Mouse (Mus musculus) naive thymus-derived CD4-positive, alpha-beta T cell, adult 2 months (primary cell): ENCODE results near the gene Myh2.

Source experiments
- DNase-seq: peaks from one replicate; pipeline ENCODE4 v3.0.0-alpha.2; 2011; ENCODE audit warnings: low read depth

The Myh2 gene

DNA sequence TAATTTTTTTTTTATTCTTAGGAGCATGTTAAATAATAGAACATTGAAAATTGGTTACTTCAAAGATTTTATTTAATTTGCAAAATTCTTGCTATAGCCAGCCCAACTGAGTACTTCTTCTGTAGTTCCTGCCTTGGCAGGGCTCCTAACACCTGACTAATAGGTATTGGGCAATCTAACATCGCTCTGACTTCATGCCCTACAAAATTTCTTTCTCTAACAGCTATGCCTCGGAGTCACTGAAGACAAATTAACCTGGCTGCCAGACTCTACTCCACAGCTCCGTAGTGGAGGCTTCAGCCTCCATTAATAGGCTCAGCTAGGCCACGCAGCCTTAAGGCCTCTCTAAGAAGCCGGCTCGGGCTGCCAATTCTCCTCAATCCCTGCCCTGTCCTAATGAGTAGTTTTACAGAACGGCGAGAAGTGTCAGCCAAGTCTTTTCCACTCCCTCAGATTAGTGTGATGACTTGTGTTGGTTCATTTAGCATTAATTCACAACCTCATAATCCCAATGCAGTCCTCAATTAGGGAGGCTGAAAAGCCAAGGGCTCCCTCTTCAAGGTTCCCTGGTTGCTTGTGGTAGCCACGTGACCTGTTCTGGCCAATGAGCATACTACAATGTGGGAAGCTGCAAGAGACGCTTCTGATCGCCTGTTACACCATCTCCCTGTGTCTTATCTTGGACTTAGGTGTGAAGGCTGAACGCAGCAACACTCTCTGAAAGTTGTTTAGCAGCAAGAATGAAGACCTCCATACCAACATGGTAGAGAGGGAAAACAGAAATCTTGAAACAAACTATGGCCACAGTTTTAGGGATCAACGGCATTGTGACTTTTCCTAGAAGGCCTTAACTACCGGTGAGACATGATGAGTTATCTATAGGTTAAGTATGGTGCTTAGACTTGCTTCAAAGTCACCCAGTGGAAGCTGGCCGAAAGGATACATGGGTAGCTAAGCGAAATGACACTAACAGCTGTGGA lies 18.9 kb upstream of the Myh2 start:
- no peak for DNase-seq

GRCm38 (mm10) chr11:67153123-67153522 lies 17.7 kb upstream of the Myh2 start:
- no peak for DNase-seq

DNA sequence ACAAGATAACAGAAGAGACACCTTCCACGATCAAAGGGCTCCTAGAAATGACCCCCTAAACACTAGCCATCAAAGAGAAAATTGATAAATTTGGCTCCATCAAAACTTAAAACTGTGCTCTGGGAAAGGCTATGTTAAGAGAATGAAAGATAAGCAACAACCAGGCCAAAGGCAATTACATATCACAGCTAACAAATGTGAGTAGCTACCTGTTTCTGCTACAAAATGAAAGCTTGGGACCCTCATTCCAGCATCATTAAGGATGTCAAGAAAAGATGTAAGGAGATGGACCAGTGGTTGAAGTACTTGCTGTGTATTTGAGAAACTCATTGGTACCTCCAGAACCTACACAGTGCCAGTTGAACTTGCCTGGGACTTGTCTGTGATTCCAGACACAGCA lies 17.0 kb upstream of the Myh2 start:
- no peak for DNase-seq

DNA sequence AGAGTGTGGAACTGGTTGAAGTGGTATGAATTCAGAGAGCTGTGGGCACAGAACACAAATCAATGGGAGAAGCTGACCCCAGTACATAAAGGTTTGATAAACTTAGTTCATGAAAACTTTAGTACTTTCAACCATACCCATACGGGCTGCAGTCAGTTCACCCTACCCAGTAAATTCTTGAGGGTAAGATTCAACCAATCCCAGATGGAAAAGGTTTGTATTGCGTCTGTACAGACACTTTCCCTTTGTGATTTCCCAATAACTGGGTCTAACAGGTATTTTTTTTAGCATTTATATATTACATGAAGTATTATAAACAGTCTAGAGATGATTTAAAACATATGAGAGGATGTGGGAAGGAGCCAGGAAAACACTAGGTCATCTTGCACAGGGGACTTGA lies 15.2 kb upstream of the Myh2 start:
- no peak for DNase-seq

- DNase-seq = no peak
Observed at GRCm38 (mm10) chr11:67160131-67160530, 10.7 kb upstream of the Myh2 start.

GRCm38 (mm10) chr11:67163701-67164100 lies 7.1 kb upstream of the Myh2 start:
- no peak for DNase-seq

DNA sequence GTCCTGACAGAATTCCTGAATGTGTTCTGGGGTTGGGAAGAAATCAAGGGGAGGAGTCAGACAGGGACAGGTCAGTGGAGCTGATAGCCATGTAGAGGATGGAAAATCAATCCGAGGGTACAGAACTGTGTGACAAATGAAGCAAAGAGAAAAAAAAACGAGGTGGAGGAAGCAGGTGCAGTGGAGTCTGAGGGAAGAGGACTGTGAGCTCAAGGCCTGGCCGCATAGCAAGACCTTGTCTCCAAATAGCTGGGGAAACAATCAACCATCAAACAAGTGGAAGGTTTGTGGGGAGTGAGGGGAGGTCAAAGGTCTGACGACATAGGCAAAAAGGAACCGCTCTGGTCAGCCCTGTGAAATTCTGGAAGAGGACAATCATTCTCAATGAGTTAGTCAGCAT lies 6.0 kb upstream of the Myh2 start:
- no peak for DNase-seq

- no peak for DNase-seq
Observed at GRCm38 (mm10) chr11:67169301-67169700, 1.5 kb upstream of the Myh2 start.

DNA sequence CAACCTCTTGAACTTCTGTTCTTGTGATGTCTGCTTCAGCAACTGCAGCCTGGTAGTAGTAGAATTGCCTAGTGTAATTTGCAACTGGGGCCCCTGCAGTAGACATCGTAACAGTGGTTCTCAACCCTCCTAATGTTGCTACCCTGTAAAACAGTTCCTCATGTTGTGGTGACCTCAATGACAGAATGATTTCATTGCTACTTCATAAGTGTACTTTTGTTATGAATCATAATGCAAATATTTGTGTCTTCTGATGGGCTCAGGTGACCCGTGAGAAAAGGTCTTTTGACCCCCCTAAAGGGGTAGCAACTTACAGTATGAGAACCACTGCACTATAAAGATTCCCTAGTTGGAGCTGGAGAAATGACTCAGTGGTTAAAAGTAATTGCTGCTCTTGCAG lies 1.6 kb downstream of the Myh2 start:
- DNase-seq = no peak

GRCm38 (mm10) chr11:67176376-67176775 lies 5.5 kb downstream of the Myh2 start:
- DNase-seq = no peak

DNA sequence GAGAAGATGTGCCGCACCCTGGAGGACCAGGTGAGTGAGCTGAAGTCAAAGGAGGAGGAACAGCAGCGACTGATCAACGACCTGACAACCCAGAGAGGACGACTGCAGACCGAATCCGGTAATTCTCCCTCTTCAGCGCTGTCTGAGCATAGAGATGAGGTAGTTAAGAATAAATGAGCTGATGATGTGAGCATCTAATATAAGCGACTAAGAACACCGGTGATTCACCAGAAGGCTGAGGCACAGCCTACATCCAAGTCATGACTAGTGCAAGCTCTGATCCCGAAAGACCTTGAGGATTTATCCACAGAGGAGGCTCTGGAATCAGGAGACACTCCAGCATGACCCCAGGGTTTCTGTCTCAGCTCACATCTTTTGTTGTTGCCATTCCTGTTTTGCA lies 19.5 kb downstream of the Myh2 start:
- DNase-seq = no peak

DNA sequence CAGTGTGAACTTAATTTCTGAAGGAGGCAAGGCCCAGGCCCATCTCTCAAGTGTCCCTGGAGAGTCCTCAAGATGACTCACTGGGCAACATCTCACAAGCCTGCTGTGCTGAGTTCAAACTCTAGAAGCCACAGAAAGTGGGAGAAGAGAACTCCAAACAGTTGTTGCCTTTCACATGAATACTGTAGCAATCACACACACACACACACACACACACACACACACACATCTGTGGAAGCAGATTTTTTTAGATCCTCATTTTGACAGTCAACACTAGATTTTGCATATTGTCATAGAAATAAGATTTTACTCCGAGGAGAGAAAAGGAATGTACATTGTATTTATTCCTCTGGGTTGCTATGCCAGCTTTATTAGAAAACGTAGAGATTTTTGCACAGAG lies 20.0 kb downstream of the Myh2 start:
- no peak for DNase-seq

DNA sequence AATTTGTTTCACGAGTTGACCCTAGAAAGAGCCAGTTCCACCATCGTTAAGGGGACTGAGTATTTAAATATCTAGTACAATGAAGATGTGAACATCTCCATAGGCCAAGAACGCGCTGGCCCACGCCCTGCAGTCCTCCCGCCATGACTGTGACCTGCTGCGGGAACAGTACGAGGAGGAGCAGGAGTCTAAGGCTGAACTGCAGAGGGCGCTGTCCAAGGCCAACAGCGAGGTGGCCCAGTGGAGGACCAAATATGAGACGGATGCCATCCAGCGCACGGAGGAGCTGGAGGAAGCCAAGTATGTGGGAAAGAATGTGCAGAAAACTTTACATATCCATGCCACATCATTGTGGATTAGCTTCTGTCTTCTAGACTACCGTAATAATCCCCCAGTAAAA lies 20.7 kb downstream of the Myh2 start:
- no peak for DNase-seq

DNA sequence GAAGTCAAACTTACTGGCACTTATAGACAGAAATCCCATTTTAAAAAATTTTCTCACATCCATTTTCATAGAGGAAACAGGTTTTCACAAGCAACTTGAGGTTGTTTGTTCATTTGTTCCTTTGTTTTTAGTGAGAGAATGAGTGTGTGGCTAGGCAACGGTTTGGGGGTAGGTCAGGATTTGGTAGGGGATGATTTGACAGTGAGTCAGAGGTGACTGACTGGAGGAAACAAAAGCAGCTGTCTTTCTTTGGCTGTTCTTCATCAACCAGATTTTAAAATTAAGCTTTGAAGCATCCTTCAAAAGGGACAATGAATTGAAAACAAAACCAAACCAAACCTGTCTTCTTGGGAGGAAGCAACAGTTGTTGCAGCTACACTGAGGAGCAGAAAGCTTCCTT lies 28.5 kb downstream of the Myh2 start:
- DNase-seq = no peak

- no peak for DNase-seq
Observed at GRCm38 (mm10) chr11:67199752-67200151, 28.9 kb downstream of the Myh2 start, which contains the start of gene Myh1. TSS of gene Myh1 (plus strand) at chr11:67200052.

- DNase-seq = no peak
Observed at GRCm38 (mm10) chr11:67204766-67205165, 33.9 kb downstream of the Myh2 start.

DNA sequence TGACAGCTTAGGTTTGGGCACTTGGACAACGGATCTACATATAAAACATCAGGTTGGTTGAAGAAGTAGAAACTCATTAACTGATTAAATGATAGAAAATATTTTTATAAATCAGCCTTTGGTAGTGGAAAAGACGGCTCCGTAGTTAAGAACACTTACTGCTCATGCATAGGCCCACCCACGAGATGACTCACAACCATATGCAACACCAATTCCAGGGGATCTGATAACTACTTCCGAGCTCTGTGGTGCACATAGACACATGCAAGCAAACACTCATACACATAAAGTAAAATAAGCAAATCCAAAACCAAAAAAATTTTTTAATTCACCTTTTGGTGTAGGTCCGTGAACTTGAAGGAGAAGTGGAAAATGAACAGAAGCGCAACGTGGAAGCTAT lies 51.0 kb downstream of the Myh2 start:
- DNase-seq = no peak

GRCm38 (mm10) chr11:67224466-67224865 lies 53.6 kb downstream of the Myh2 start:
- DNase-seq = no peak

- no peak for DNase-seq
Observed at GRCm38 (mm10) chr11:67228731-67229130, 57.9 kb downstream of the Myh2 start.

DNA sequence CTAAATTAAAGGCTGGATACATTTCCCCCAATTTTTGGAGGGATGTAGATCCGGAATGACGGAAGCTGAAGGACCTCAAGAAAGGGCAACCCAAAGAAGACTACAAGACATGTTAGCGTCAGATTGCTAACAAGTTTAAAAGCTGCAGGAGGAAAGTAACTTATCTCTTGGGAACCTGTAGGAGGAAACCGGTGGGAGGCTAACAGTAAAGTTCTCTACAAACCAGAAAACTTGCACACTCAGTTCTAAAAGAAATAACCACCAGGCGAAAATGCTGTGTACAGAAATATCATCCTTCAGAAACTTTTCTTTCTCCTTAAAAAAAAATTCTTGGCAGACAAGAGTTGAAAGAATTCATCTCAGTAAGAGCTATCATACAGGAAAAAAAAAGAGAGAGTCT lies 58.3 kb downstream of the Myh2 start:
- DNase-seq = no peak

GRCm38 (mm10) chr11:67229946-67230345 lies 59.1 kb downstream of the Myh2 start:
- DNase-seq = no peak

- no peak for DNase-seq
Observed at GRCm38 (mm10) chr11:67235639-67236358, 65.0 kb downstream of the Myh2 start.

DNA sequence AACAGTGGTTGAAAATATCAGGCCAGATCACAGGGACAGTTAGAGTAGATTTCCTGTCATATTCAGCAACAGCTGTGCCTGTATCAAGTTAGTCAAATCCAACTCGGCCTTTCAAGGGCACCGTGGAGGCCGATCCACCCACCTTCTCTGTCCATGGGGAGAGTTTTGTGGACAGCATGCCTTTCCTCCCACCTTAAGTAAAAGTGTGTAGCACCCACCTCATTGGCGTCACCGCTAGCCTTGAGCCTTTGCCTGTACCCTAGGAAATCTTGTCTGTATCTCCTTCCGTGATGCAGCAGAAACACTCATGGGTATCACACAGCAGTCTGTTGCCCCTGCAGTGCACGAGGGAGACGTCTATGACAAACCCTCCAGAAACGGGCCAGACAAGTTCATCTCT lies 66.0 kb downstream of the Myh2 start:
- no peak for DNase-seq
